Mouse (Mus musculus) myocyte (in vitro differentiated cells): ENCODE data around the gene Rbm17.

Source experiments
- CEBPB ChIP-seq: IDR thresholded peaks from 2 replicates; pipeline ENCODE4 v1.6.1; 2011; ENCODE audit warnings: mild to moderate bottlenecking, moderate library complexity; ENCODE audit not compliant: poor library complexity, insufficient read depth, severe bottlenecking
- E2F4 ChIP-seq: IDR thresholded peaks from one replicate; pipeline ENCODE4 v1.6.1; 2011; ENCODE audit warnings: mild to moderate bottlenecking, control low read depth, moderate library complexity; ENCODE audit not compliant: insufficient read depth
- MAX ChIP-seq: IDR thresholded peaks from one replicate; pipeline ENCODE4 v1.6.1; 2011; ENCODE audit warnings: low read depth, mild to moderate bottlenecking, control low read depth
- MYOD1 ChIP-seq, 3 experiments: IDR thresholded peaks; one replicate each; pipeline ENCODE4 v1.6.1; 2011; ENCODE audit warnings: control low read depth in 2 of 3, low read depth in 2 of 3, mild to moderate bottlenecking in 2 of 3, moderate library complexity in 1 of 3; ENCODE audit not compliant: insufficient read length in 2 of 3, control insufficient read depth in 1 of 3
- MYOG ChIP-seq, 3 experiments: IDR thresholded peaks; one replicate each; pipeline ENCODE4 v1.6.1; 2011; ENCODE audit warnings: control low read depth in 2 of 3, low read depth in 2 of 3, mild to moderate bottlenecking in 2 of 3; ENCODE audit not compliant: insufficient read length in 2 of 3, control insufficient read depth in 1 of 3, insufficient read depth in 1 of 3
- POLR2A ChIP-seq: IDR thresholded peaks from one replicate; pipeline ENCODE4 v1.6.1; 2011; ENCODE audit warnings: low read depth, mild to moderate bottlenecking, control low read depth, moderate library complexity; ENCODE audit not compliant: insufficient read length
- POLR2AphosphoS2 ChIP-seq: IDR thresholded peaks from one replicate; pipeline ENCODE4 v1.6.1; 2011; ENCODE audit warnings: low read depth, control low read depth; ENCODE audit not compliant: insufficient read length
- REST ChIP-seq: IDR thresholded peaks from one replicate; pipeline ENCODE4 v1.6.1; 2011; ENCODE audit warnings: mild to moderate bottlenecking, control low read depth, moderate library complexity; ENCODE audit not compliant: insufficient read depth, insufficient read length
- SRF ChIP-seq: IDR thresholded peaks from one replicate; pipeline ENCODE4 v1.6.1; 2011; ENCODE audit warnings: low read depth; ENCODE audit not compliant: control insufficient read depth, insufficient read length
- TCF12 ChIP-seq: IDR thresholded peaks from one replicate; pipeline ENCODE4 v1.6.1; 2011; ENCODE audit warnings: mild to moderate bottlenecking, control low read depth; ENCODE audit not compliant: poor library complexity, insufficient read depth, severe bottlenecking
- TCF3 ChIP-seq: IDR thresholded peaks from one replicate; pipeline ENCODE4 v1.6.1; 2011; ENCODE audit warnings: low read depth, control low read depth; ENCODE audit not compliant: insufficient read length
- USF1 ChIP-seq: IDR thresholded peaks from one replicate; pipeline ENCODE4 v1.6.1; 2011; ENCODE audit warnings: low read depth, mild to moderate bottlenecking, control low read depth, moderate library complexity

- no peak for TF ChIP-seq MYOD1 (IDR thresholded peaks at IDR 0.05; ENCODE audit: control insufficient read depth in 1 of 3, insufficient read length in 2 of 3, low read depth in 2 of 3)
- TF ChIP-seq TCF3: no peak
- no peak for TF ChIP-seq POLR2A
- TF ChIP-seq REST: no peak
- no peak for TF ChIP-seq MAX
- no peak for TF ChIP-seq MYOG (IDR thresholded peaks at IDR 0.05; ENCODE audit: control insufficient read depth in 1 of 3, insufficient read depth in 1 of 3, insufficient read length in 2 of 3, low read depth in 2 of 3)
- TF ChIP-seq E2F4: no peak
- no peak for TF ChIP-seq POLR2AphosphoS2
- TF ChIP-seq USF1: no peak
- TF ChIP-seq CEBPB: no peak
- TF ChIP-seq TCF12: no peak
- TF ChIP-seq SRF: no peak
Measured at GRCm38 (mm10) chr2:11604911-11605310, 958 bp upstream of the Rbm17 start.
